Mouse (Mus musculus) cerebellum, adult 2 months (tissue): ENCODE results near the gene B3galt1.

Experiments
- CTCF ChIP-seq: fragments of 200-500 bp; IDR thresholded peaks from 2 replicates; pipeline ENCODE4 v1.5.1; 2011; ENCODE audit warnings: low read depth, mild to moderate bottlenecking, control low read depth, low read length, moderate library complexity, borderline replicate concordance; ENCODE audit not compliant: insufficient read depth
- POLR2A ChIP-seq: fragments of 200-500 bp; IDR thresholded peaks from 2 replicates; pipeline ENCODE4 v1.6.1; 2011; ENCODE audit warnings: low read length, control low read depth, borderline replicate concordance; ENCODE audit not compliant: insufficient read depth

GRCm38 (mm10) chr2:68104641-68105040 lies 539.0 kb downstream of the B3galt1 start:
- TF ChIP-seq CTCF (no peak), POLR2A (no peak)
